Mouse (Mus musculus) ovary, adult 10 weeks (tissue): ENCODE results near the gene Kif11. TPM values are rescaled to one million over a fixed set of nuclear protein-coding genes. Genes with fewer than 3 reads are reported as not detected.

Experiments used
- polyA plus RNA-seq: library from polyadenylated mRNA; stranded (reverse); fragments of 350-450 nt; fragmentation: Illumina TruSeq; extraction: RNeasy Lipid Tissue Mini Kit (QIAGEN cat#74804); gene quantifications from one replicate; pipeline ENCODE4 v1.2.3, GENCODE M21; 2014

The Kif11 gene
- polyA plus RNA-seq = 59.1 TPM

GRCm38 (mm10) chr19:37375755-37376615 is at the start of gene Kif11:
Kif11 (plus strand) TSS chr19:37376403.

GRCm38 (mm10) chr19:37337752-37338151 is 38.5 kb upstream of the Kif11 start, which contains the start of gene Ide:
Ide (minus strand) TSS chr19:37337852.

GRCm38 (mm10) chr19:37434263-37434951 is 58.2 kb downstream of the Kif11 start, which contains the start of gene Hhex:
Hhex (plus strand) TSS chr19:37434810.

Other genes with a start within 250 kb of the Kif11 start
- 194 TPM for gene March5, start 168.9 kb upstream of the Kif11 start, polyA plus RNA-seq
- gene Cpeb3, start 167.8 kb upstream of the Kif11 start, polyA plus RNA-seq = 10.0 TPM
- 136 TPM for gene Ide, start 38.6 kb upstream of the Kif11 start, polyA plus RNA-seq
- gene Hhex, start 58.4 kb downstream of the Kif11 start, polyA plus RNA-seq = 20.7 TPM
- 27.1 TPM for gene Exoc6, start 174.0 kb downstream of the Kif11 start, polyA plus RNA-seq